Mouse (Mus musculus): Measurements from ENCODE around the gene Tmco1. TPM values are rescaled to one million over a fixed set of nuclear protein-coding genes. Genes with fewer than 3 reads are reported as not detected.

Gene Tmco1
- 77.0 and 81.5 TPM in 2 replicates for polyA plus RNA-seq (2014; fragmentation: Nextera tagmentation; extraction: Ambion mirVana)

DNA sequence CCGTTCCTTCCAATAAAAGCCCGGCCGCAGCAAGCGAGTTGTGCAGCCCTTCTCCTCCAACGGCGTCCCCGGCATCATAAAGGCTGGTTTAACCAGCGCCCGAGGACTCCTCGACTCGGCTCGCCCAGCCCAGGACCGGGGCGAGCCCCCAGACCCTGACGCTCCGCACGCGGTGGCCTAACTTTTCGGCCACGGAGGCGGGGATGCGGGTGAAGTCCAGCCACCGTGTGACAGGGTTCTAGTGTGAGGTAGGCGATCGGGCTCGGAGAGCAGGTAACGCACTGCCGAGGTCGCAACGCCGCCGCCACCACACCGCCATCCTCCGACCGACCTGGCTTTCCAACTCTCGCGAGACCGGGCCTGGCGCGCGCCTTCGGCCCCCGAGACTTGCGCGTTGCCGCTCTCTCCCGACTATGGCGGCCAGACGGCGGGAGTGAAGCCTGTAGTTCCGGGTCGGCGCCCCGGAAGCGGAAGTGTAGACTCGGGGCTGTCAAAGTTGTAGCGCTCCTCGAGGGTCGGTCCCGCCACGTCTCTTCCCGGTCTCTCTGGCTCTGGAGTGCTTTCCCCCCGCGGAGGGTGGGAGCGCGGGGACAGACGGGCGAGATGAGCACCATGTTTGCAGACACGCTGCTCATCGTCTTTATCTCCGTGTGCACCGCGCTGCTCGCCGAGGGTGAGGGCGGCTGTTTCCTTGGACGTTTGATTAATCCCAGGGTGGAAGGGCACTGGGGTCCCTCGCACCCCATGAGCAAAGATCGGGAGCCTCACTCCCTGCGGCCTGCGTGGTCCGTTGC, at the start of gene Tmco1:
Gene Tmco1, plus strand, starts transcription at position 118 of the 794 bp plus-strand sequence.
- DNase-seq (ENCODE audit: low spot score): peak; percentile 99
- under 1% methylated on average over 80 of the region's 82 CpGs for WGBS
- Histone ChIP-seq H3K9ac (ENCODE audit: low read length) (peak within 1 kb of the TSS; percentile 96), H3K27ac (replicated peaks; ENCODE audit: low read depth, low read length) (peak within 1 kb of the TSS; percentile 93), H3K4me3 (ENCODE audit: low read depth, low read length) (peak within 1 kb of the TSS; percentile 61), H3K4me2 (ENCODE audit: low read depth, severe bottlenecking) (peak within 1 kb of the TSS; percentile 54), H3K9me3 (ENCODE audit: control insufficient read depth, low read length) (no peaks in the 10 kb centered on the region), H3K4me1 (ENCODE audit: control insufficient read depth, insufficient read depth, low read length) (no peaks in the 10 kb centered on the region), H3K27me3 (ENCODE audit: control insufficient read depth, insufficient read depth, low read length) (no peaks in the 10 kb centered on the region), H3K36me3 (ENCODE audit: control insufficient read depth, insufficient read depth, low read length) (no peaks in the 10 kb centered on the region)
- ATAC-seq (ENCODE audit: insufficient number of reproducible peaks, low FRiP score, low TSS enrichment, low read depth): peak; percentile 90

DNA sequence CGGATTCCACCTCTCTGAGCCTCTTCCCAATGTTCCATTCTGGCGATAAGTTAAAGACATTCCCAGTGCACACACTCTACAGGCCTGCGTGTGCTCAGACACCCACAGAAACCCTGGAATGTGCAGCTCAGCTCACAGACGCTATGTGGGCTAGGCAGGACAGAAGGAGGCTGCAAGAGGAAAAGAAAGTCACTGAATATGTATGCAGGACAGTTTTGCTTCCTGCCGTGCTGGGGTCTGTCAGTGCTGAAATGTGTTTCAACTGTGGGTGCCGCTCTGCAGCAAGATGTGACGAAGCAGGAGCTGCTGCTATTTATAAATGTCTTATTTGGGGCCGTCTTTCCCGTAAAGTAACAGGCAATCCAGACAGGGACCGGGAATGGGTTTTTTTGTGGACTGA, 48.5 kb upstream of the Tmco1 start:
- no peaks in the 10 kb centered on the region for H3K36me3 ChIP-seq (ENCODE audit: control insufficient read depth, insufficient read depth, low read length)
- H3K27ac ChIP-seq (replicated peaks; ENCODE audit: low read depth, low read length): no peak overlapping the region
- no peaks in the 10 kb centered on the region for H3K4me1 ChIP-seq (ENCODE audit: control insufficient read depth, insufficient read depth, low read length)
- H3K9me3 ChIP-seq (ENCODE audit: control insufficient read depth, low read length): no peaks in the 10 kb centered on the region
- H3K9ac ChIP-seq (ENCODE audit: low read length): no peak overlapping the region
- H3K4me2 ChIP-seq (ENCODE audit: low read depth, severe bottlenecking): no peak overlapping the region
- 88% methylated on average over 10 of the region's 10 CpGs for WGBS
- ATAC-seq (ENCODE audit: insufficient number of reproducible peaks, low FRiP score, low TSS enrichment, low read depth) (no peak), DNase-seq (ENCODE audit: low spot score) (no peak)
- no peaks in the 10 kb centered on the region for H3K27me3 ChIP-seq (ENCODE audit: control insufficient read depth, insufficient read depth, low read length)
- no peak overlapping the region for H3K4me3 ChIP-seq (ENCODE audit: low read depth, low read length)

- Histone ChIP-seq H3K9me3 (ENCODE audit: control insufficient read depth, low read length) (no peaks in the 10 kb centered on the region), H3K9ac (ENCODE audit: low read length) (no peak overlapping the region), H3K4me3 (ENCODE audit: low read depth, low read length) (no peak overlapping the region), H3K27ac (replicated peaks; ENCODE audit: low read depth, low read length) (no peak overlapping the region), H3K4me2 (ENCODE audit: low read depth, severe bottlenecking) (no peak overlapping the region), H3K36me3 (ENCODE audit: control insufficient read depth, insufficient read depth, low read length) (no peaks in the 10 kb centered on the region), H3K27me3 (ENCODE audit: control insufficient read depth, insufficient read depth, low read length) (no peaks in the 10 kb centered on the region), H3K4me1 (ENCODE audit: control insufficient read depth, insufficient read depth, low read length) (no peaks in the 10 kb centered on the region)
- ATAC-seq (ENCODE audit: insufficient number of reproducible peaks, low FRiP score, low TSS enrichment, low read depth) (no peak), DNase-seq (ENCODE audit: low spot score) (no peak)
- WGBS: 90% methylated on average over 11 of the region's 11 CpGs
Measured at GRCm38 (mm10) chr1:167261750-167262149, 46.4 kb upstream of the Tmco1 start.

DNA sequence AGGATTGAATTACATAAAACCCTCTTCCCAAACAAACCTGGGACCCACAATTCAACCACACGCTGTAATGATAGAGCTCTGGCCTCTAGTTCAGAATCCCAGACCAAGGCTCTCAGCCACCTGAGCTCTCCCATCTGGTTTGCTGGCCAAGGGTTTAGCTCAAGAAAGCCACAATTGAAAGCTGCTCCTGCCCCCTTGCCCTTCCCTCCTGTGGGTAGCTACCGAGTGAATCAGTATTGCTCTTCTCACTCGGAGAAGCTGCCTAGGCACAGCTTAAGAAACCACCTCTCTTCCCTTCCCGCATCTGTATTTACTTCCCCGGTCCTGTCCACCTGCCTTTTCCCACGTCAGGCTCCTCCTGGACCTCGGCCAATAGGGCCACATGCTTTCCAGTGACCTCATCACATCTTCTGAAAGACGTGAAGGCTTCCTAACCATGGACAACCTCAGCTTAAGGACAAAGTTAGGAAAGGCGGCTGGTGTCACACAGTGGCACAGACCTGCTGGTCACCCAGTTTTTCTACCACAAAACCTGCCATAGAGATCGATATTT, 45.6 kb upstream of the Tmco1 start:
- Histone ChIP-seq H3K4me1 (ENCODE audit: control insufficient read depth, insufficient read depth, low read length) (no peaks in the 10 kb centered on the region), H3K9ac (ENCODE audit: low read length) (no peak overlapping the region), H3K27ac (replicated peaks; ENCODE audit: low read depth, low read length) (no peak overlapping the region), H3K4me2 (ENCODE audit: low read depth, severe bottlenecking) (no peak overlapping the region), H3K4me3 (ENCODE audit: low read depth, low read length) (no peak overlapping the region), H3K9me3 (ENCODE audit: control insufficient read depth, low read length) (no peaks in the 10 kb centered on the region), H3K36me3 (ENCODE audit: control insufficient read depth, insufficient read depth, low read length) (no peaks in the 10 kb centered on the region), H3K27me3 (ENCODE audit: control insufficient read depth, insufficient read depth, low read length) (no peaks in the 10 kb centered on the region)
- ATAC-seq (ENCODE audit: insufficient number of reproducible peaks, low FRiP score, low TSS enrichment, low read depth) (no peak), DNase-seq (ENCODE audit: low spot score) (no peak)
- 85% methylated on average over 10 of the region's 10 CpGs for WGBS

DNA sequence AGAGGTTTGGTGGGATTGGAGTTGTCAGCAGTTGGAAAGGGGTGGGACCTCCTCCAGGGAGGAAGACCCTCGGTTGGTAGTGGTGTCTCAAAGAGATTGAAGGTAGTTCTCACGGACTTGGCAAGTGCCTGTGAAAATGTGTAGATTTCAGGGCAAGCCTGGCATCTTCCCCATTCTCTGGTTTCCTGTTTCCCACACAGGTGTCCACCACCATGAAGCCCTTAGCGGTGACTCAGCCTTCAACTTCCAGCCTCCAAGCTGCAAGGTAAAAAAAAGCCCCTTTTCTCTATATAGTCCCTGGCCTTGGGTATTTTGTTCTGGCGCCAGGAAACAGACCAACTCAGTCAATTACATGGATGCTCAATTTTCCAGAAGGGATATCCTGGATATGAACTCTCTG, 42.8 kb upstream of the Tmco1 start:
- Histone ChIP-seq H3K36me3 (ENCODE audit: control insufficient read depth, insufficient read depth, low read length) (no peaks in the 10 kb centered on the region), H3K9me3 (ENCODE audit: control insufficient read depth, low read length) (no peaks in the 10 kb centered on the region), H3K27ac (replicated peaks; ENCODE audit: low read depth, low read length) (no peak overlapping the region), H3K4me1 (ENCODE audit: control insufficient read depth, insufficient read depth, low read length) (peaks cover 8% of the 10 kb centered on the region), H3K9ac (ENCODE audit: low read length) (no peak overlapping the region), H3K27me3 (ENCODE audit: control insufficient read depth, insufficient read depth, low read length) (no peaks in the 10 kb centered on the region), H3K4me2 (ENCODE audit: low read depth, severe bottlenecking) (no peak overlapping the region), H3K4me3 (ENCODE audit: low read depth, low read length) (no peak overlapping the region)
- ATAC-seq (ENCODE audit: insufficient number of reproducible peaks, low FRiP score, low TSS enrichment, low read depth) (no peak), DNase-seq (ENCODE audit: low spot score) (no peak)
- 81% methylated on average over 4 of the region's 4 CpGs for WGBS

- Histone ChIP-seq H3K27me3 (ENCODE audit: control insufficient read depth, insufficient read depth, low read length) (no peaks in the 10 kb centered on the region), H3K4me1 (ENCODE audit: control insufficient read depth, insufficient read depth, low read length) (peaks cover 17% of the 10 kb centered on the region), H3K9ac (ENCODE audit: low read length) (no peak overlapping the region), H3K36me3 (ENCODE audit: control insufficient read depth, insufficient read depth, low read length) (no peaks in the 10 kb centered on the region), H3K4me3 (ENCODE audit: low read depth, low read length) (no peak overlapping the region), H3K9me3 (ENCODE audit: control insufficient read depth, low read length) (no peaks in the 10 kb centered on the region), H3K27ac (replicated peaks; ENCODE audit: low read depth, low read length) (no peak overlapping the region), H3K4me2 (ENCODE audit: low read depth, severe bottlenecking) (no peak overlapping the region)
- 85% methylated on average over 3 of the region's 3 CpGs for WGBS
- no peak for DNase-seq (ENCODE audit: low spot score)
- no peak for ATAC-seq (ENCODE audit: insufficient number of reproducible peaks, low FRiP score, low TSS enrichment, low read depth)
Measured at GRCm38 (mm10) chr1:167266720-167267119, 41.5 kb upstream of the Tmco1 start.

DNA sequence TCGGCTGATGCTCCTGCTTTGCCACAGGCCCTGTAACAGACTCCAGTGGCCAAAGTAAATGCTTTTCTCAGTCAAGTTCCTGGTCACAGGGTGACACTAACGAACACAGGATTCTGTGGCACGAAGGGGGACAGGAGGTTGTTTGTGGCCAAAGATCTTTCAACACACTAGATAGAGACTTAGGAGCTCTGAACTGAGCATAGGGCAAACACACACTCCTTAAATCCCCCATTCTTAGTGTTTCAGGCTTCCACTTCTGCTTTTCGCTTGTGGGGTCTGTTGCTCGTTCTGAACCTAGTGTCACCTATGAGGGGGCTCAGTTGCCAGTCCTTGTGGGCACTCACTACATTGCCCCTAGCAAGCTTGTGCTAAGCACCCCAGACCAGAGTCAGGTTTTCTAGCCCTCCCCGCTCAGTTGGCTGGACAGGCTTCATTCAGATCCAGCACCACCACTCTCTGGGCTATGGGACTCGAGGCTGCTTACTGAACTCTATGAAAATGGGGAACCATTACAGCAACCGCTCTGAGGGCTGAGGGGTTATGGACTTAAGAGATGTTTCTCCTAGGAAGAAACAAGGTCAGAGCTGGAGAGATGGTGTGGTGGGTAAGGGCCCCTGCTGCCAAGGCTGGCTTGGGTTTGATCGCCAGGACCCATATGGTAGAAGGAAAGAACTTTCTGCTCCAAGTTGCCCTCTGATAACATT, 39.7 kb upstream of the Tmco1 start:
- Histone ChIP-seq H3K9ac (ENCODE audit: low read length) (no peak overlapping the region), H3K27ac (replicated peaks; ENCODE audit: low read depth, low read length) (no peak overlapping the region), H3K4me2 (ENCODE audit: low read depth, severe bottlenecking) (no peak overlapping the region), H3K36me3 (ENCODE audit: control insufficient read depth, insufficient read depth, low read length) (no peaks in the 10 kb centered on the region), H3K4me3 (ENCODE audit: low read depth, low read length) (no peak overlapping the region), H3K9me3 (ENCODE audit: control insufficient read depth, low read length) (no peaks in the 10 kb centered on the region), H3K4me1 (ENCODE audit: control insufficient read depth, insufficient read depth, low read length) (peaks cover 23% of the 10 kb centered on the region), H3K27me3 (ENCODE audit: control insufficient read depth, insufficient read depth, low read length) (no peaks in the 10 kb centered on the region)
- DNase-seq (ENCODE audit: low spot score): no peak
- WGBS: 83% methylated on average over 9 of the region's 9 CpGs
- ATAC-seq (ENCODE audit: insufficient number of reproducible peaks, low FRiP score, low TSS enrichment, low read depth): no peak

DNA sequence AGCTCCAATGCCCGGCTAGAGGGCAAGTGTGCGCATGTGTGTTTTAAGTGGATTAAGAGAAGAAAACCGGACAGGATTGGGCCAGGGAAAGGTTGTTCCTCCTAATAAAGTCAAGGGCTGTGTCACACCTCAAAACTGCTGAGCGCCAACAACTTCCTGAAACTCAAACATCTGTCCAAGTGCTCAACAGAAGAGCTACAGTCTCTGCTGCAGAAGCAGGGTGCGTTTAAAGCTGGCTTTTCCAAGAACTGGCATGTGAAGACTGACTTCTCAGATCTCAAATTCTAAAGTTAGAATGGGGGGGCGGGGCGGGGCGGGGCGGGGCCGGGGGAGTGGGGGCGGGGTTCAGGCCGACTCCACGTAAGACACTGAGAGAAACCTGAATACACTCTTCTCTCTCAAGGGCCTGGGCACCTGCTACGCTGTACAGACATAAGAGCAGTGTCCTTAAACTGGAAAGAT, 38.8 kb upstream of the Tmco1 start:
- DNase-seq (ENCODE audit: low spot score) (no peak), ATAC-seq (ENCODE audit: insufficient number of reproducible peaks, low FRiP score, low TSS enrichment, low read depth) (no peak)
- Histone ChIP-seq H3K9ac (ENCODE audit: low read length) (no peak overlapping the region), H3K4me2 (ENCODE audit: low read depth, severe bottlenecking) (no peak overlapping the region), H3K27ac (replicated peaks; ENCODE audit: low read depth, low read length) (0 out of 2 replicates have a peak overlapping the region, but pooled peaks have one; percentile 36), H3K4me3 (ENCODE audit: low read depth, low read length) (no peak overlapping the region), H3K27me3 (ENCODE audit: control insufficient read depth, insufficient read depth, low read length) (no peaks in the 10 kb centered on the region), H3K36me3 (ENCODE audit: control insufficient read depth, insufficient read depth, low read length) (no peaks in the 10 kb centered on the region), H3K9me3 (ENCODE audit: control insufficient read depth, low read length) (no peaks in the 10 kb centered on the region), H3K4me1 (ENCODE audit: control insufficient read depth, insufficient read depth, low read length) (peaks cover 27% of the 10 kb centered on the region)
- WGBS: 34% methylated on average over 14 of the region's 14 CpGs
